8 mouse cellular contexts compared by ENCODE assay signal in the genomic region with DNA sequence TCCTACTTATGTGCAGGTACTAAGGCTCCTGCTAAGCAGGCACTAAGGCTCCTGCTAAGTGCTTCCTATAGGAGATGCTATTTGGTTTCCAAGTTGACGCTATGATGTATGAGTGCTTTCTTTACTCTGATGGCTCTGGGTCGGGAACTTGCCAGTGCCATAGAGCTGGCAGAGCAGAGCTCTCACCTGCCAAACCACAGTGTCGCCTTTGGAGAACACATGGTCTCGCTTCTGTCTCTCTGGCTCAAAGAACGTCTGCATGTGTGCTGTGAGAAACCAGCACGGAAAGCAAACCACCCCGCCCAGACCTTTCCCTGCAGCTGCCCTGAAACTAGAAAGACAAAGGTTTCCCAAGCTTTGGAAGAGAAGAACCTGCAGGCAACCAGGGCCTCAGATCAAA.
"Had no signal": no experiment of that assay in that cellular context is flagged by ENCODE, and none has a peak within 500 bp of the region (broad histone marks: within the 10 kb centered on the region; RNA-seq: fewer than 3 reads in every experiment).

No protein-coding gene starts in this region.

- DNase-seq: kidney, postnatal 4 days; liver; liver, embryonic 13.5 days; liver, postnatal 0 days; lung, postnatal 36 days; right cerebral cortex, adult 18-20 months; right cerebral cortex, postnatal 25 days had no signal

- ATAC-seq: liver, postnatal 0 days; midbrain, embryonic 13.5 days had no signal
